Mouse (Mus musculus) retina, postnatal 7 days (tissue): ENCODE data around the gene Zfp575.
"Not testable (repeated sequence)": the region's sequence is repeated elsewhere in the genome, so short reads cannot be mapped to it uniquely, and the experiment has no call there.

Source experiments
- DNase-seq: peaks from one replicate; pipeline ENCODE4 v3.0.0-alpha.2; 2012; ENCODE audit warnings: low read depth, low spot score

Gene Zfp575

GRCm38 (mm10) chr7:24587330-24588105 lies at the start of gene Zfp575, which contains the start of gene Ethe1:
Gene Zfp575, minus strand, starts transcription at chr7:24587641.
Gene Ethe1, plus strand, starts transcription at chr7:24587543.
- peak; percentile 51 for DNase-seq

GRCm38 (mm10) chr7:24637046-24637445 lies 49.6 kb upstream of the Zfp575 start:
- no peak for DNase-seq

- DNase-seq, result no peak
Observed at GRCm38 (mm10) chr7:24636264-24636663, 48.8 kb upstream of the Zfp575 start, which contains the start of gene Lypd3. Gene Lypd3, plus strand, starts transcription at chr7:24636550.

GRCm38 (mm10) chr7:24630116-24630880 lies 42.9 kb upstream of the Zfp575 start:
- no peak for DNase-seq

- no peak for DNase-seq
Observed at GRCm38 (mm10) chr7:24629672-24630071, 42.2 kb upstream of the Zfp575 start.

- DNase-seq, result peak; percentile 72
Observed at GRCm38 (mm10) chr7:24628685-24629610, 41.5 kb upstream of the Zfp575 start.

- no peak for DNase-seq
Observed at GRCm38 (mm10) chr7:24622967-24623366, 35.5 kb upstream of the Zfp575 start.

GRCm38 (mm10) chr7:24621193-24621592 lies 33.8 kb upstream of the Zfp575 start:
- DNase-seq, result no peak

GRCm38 (mm10) chr7:24619671-24620397 lies 32.4 kb upstream of the Zfp575 start:
- no peak for DNase-seq

GRCm38 (mm10) chr7:24618374-24618773 lies 30.9 kb upstream of the Zfp575 start:
- not testable (repeated sequence) for DNase-seq

- DNase-seq, result no peak
Observed at GRCm38 (mm10) chr7:24617763-24618162, 30.3 kb upstream of the Zfp575 start.

GRCm38 (mm10) chr7:24614816-24615215 lies 27.4 kb upstream of the Zfp575 start:
- DNase-seq, result no peak

- no peak for DNase-seq
Observed at GRCm38 (mm10) chr7:24612308-24612910, 25.0 kb upstream of the Zfp575 start.

- no peak for DNase-seq
Observed at GRCm38 (mm10) chr7:24611709-24612108, 24.3 kb upstream of the Zfp575 start.

GRCm38 (mm10) chr7:24610879-24611494 lies 23.5 kb upstream of the Zfp575 start:
- DNase-seq, result peak; percentile 75

- DNase-seq, result no peak
Observed at GRCm38 (mm10) chr7:24610144-24610878, 22.9 kb upstream of the Zfp575 start, which contains the start of gene Phldb3. Gene Phldb3, plus strand, starts transcription at chr7:24610763.

- DNase-seq, result no peak
Observed at GRCm38 (mm10) chr7:24608561-24608960, 21.1 kb upstream of the Zfp575 start.

GRCm38 (mm10) chr7:24608017-24608416 lies 20.6 kb upstream of the Zfp575 start:
- DNase-seq, result peak; percentile 52

GRCm38 (mm10) chr7:24606046-24606445 lies 18.6 kb upstream of the Zfp575 start:
- DNase-seq, result no peak
